Mouse (Mus musculus) gastrocnemius, postnatal 4 days (tissue): Measurements from ENCODE around the gene Rab3il1. TPM values are rescaled to one million over a fixed set of nuclear protein-coding genes. Genes with fewer than 3 reads are reported as not detected.

Experiments
- DNase-seq, 2 experiments: peaks; one replicate each; pipeline ENCODE4 v3.0.0; 2021 to 2022; ENCODE audit warnings: low spot score in 2 of 2, mixed read lengths in 2 of 2
- total RNA-seq, 2 experiments: library from RNA; stranded (reverse); gene quantifications; 2 replicates each; pipeline ENCODE4 v1.2.3; 2021

The Rab3il1 gene
- total RNA-seq, 2 experiments from 2014 or later: 24.2 to 26.1 TPM

- DNase-seq: peak; percentile 94 to 96
Measured at GRCm38 (mm10) chr19:9982151-9982851, 19.2 kb upstream of the Rab3il1 start.

- DNase-seq: peak; percentile 60 to 82
Measured at GRCm38 (mm10) chr19:9982852-9983542, 18.5 kb upstream of the Rab3il1 start.

GRCm38 (mm10) chr19:9984111-9985055, 17.1 kb upstream of the Rab3il1 start:
- DNase-seq: no peak

DNA sequence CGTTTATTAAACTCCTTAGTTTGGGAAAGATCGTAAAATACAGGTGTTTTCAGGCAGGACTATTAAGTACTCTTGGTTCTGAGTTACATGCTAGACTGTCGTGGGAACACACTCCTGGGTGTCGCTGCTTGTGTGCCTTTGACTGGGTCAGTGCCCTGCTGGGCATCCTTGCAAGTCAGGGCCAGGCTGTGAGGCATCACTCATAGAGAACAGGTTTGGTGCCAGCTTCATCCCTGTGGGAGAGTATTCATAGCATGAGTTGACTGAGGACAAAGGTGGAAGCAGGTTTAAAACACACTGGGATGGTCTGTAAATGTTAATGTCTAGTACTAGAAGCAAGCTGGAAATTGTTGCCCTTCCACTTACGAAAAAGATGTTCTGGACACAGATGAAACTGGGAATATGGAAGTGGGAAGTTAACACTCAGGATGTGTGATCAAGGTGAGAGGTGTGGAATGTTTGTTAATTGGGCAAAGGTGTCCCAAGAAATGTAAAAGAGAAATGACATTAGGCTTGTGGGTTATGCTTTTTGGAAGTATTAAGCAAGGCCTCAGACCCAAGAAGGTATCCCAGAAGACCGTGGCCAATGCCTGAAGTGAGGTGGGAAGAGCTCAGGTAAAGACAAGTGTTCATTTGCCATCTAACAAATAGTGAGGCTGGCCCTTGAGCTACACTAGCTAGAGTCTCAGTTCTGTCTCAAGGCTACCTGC, 16.1 kb upstream of the Rab3il1 start:
- no peak for DNase-seq

- no peak for DNase-seq
Measured at GRCm38 (mm10) chr19:9985900-9986421, 15.5 kb upstream of the Rab3il1 start.

- DNase-seq: no peak
Measured at GRCm38 (mm10) chr19:9987192-9987591, 14.3 kb upstream of the Rab3il1 start.

- no peak for DNase-seq
Measured at GRCm38 (mm10) chr19:9987593-9987992, 13.9 kb upstream of the Rab3il1 start.

GRCm38 (mm10) chr19:9989171-9989883, 12.1 kb upstream of the Rab3il1 start:
- no peak for DNase-seq

DNA sequence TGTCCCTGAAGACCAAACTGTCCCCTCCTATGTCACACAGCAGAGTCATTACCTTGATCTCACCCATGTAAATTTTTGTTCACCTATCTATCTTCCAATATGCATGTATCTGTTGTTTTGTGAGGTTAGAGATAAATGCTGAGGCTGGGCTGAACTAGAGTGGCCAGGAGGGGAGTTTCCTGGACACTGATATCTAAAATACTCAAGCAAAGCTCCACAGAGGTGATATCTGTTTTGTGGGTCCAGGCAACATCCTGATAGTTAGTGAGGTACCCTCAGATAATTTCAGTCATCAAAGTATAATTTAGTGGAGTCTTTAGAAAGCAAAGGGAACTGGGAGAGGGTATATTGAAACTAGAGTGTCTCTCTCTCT, 11.6 kb upstream of the Rab3il1 start:
- DNase-seq: no peak

- DNase-seq: peak; percentile 70 to 82
Measured at GRCm38 (mm10) chr19:9991304-9991703, 10.2 kb upstream of the Rab3il1 start.

- no peak for DNase-seq
Measured at GRCm38 (mm10) chr19:9992011-9992958, 9.2 kb upstream of the Rab3il1 start.

GRCm38 (mm10) chr19:9993036-9993656, 8.3 kb upstream of the Rab3il1 start:
- peak; percentile 98 for DNase-seq

DNA sequence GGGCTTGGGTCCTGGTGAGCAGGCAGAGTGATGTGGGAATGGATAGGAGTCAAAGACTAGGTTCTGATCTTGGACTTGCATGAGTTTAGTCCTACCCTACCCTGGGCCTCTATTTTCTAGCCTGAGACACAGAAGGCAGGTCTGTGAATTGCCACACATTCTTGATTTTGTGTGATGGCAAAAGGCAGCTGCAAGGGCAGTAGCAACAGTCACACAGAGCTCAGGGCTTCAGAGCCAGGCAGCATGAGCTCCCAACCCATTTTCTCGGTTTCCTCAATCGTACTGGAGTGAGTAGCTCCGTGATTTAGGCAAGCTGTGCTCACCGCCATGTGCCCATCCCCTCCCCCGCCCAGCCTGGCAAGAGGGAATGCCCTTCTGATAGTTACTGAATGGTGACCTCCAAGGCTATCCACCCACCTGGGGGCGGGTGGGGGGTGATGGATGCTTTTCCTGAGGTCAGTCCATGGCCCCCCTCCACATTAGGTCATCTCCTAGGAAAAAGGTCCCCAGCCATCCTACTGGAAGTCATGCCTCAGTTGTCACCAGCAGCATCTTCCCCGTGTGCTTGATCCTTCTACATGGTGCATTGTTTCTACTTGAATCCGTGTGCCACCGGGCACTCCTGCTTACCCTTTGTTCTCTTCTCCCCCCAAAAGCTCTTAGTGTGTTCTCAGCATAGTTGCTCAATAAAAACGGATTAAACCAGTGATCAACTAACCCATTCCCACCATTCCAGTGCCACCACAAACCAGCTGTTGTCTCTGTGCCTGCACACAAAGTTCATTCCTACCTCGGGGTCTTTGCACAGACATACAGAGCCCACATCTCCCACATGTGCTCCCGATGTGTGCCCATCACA, 4.0 kb upstream of the Rab3il1 start:
- no peak for DNase-seq

GRCm38 (mm10) chr19:9998063-9998416, 3.4 kb upstream of the Rab3il1 start:
- no peak for DNase-seq

GRCm38 (mm10) chr19:9998736-9999486, 2.6 kb upstream of the Rab3il1 start:
- DNase-seq: no peak

DNA sequence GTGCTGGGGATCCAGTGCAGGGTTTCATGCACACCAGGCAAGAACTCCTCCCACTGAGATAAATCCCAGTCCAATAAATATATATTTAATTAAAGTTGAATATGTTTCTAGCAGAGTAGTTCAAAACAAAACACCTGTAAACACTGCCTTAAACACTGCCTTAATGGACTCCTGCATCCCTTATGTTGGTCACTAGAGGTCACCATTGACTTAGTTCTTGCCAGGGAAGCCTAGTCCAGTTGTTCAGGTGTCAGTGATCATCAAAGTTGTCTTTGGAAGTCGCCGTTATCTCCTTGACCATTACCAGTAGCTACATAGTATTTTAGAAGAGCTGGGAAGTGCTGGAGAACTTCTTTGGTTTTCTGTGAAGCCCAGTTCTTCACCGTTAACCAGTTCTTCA, 1.1 kb upstream of the Rab3il1 start:
- DNase-seq: no peak

GRCm38 (mm10) chr19:10003696-10004095, 2.2 kb downstream of the Rab3il1 start:
- DNase-seq: no peak
